In genomic region chr6:49057053-49058021, GRCm38 (mm10) we compare ENCODE assay signal across 8 mouse cellular contexts. TPM values are rescaled to one million over a fixed set of nuclear protein-coding genes. Genes with fewer than 3 reads are reported as not detected.
DNase-seq lines count a peak whose midpoint lies in the region; ATAC-seq and TF ChIP-seq lines count a peak whose summit lies in the region.

No protein-coding gene starts in this region.

- WGBS in forebrain, embryonic 12.5 days, result 41% methylated on average over 8 of the region's 8 CpGs
- 34% methylated on average over 8 of the region's 8 CpGs for WGBS in hindbrain, embryonic 16.5 days
- 37% methylated on average over 8 of the region's 8 CpGs for WGBS in midbrain, postnatal 0 days

- H3K9me3 ChIP-seq in forebrain, embryonic 12.5 days, result peaks cover 3% of the 10 kb centered on the region; the same call in 1 of the 2 replicates
- H3K9me3 ChIP-seq in hindbrain, embryonic 16.5 days (ENCODE audit: control insufficient read depth, low read length), result no peaks in the 10 kb centered on the region
- H3K9me3 ChIP-seq in midbrain, postnatal 0 days (ENCODE audit: low read length), result no peaks in the 10 kb centered on the region

- H3K4me1 ChIP-seq in forebrain, embryonic 12.5 days, result peaks cover 17% of the 10 kb centered on the region
- peaks cover 12% of the 10 kb centered on the region for H3K4me1 ChIP-seq in hindbrain, embryonic 16.5 days (ENCODE audit: control insufficient read depth, insufficient read depth, low read depth, low read length)
- H3K4me1 ChIP-seq in midbrain, postnatal 0 days (ENCODE audit: insufficient read depth, low read length), result peaks cover 5% of the 10 kb centered on the region; the same call in 1 of the 2 replicates

- H3K4me2 ChIP-seq in forebrain, embryonic 12.5 days, result no peak overlapping the region
- no peak overlapping the region for H3K4me2 ChIP-seq in hindbrain, embryonic 16.5 days (ENCODE audit: low read length)
- no peak overlapping the region for H3K4me2 ChIP-seq in midbrain, postnatal 0 days (ENCODE audit: low read depth, low read length, poor library complexity, severe bottlenecking)

- no peaks in the 10 kb centered on the region for H3K36me3 ChIP-seq in forebrain, embryonic 12.5 days (replicated peaks)
- no peaks in the 10 kb centered on the region for H3K36me3 ChIP-seq in hindbrain, embryonic 16.5 days (ENCODE audit: control insufficient read depth, insufficient read depth, low read length)
- H3K36me3 ChIP-seq in midbrain, postnatal 0 days (ENCODE audit: insufficient read depth, low read length), result no peaks in the 10 kb centered on the region

- H3K4me3 ChIP-seq in left cerebral cortex, adult 2 months, result no peak overlapping the region
- no peak overlapping the region for H3K4me3 ChIP-seq in forebrain, embryonic 12.5 days (replicated peaks)
- H3K4me3 ChIP-seq in hindbrain, embryonic 16.5 days (ENCODE audit: low read length), result no peak overlapping the region
- no peak overlapping the region for H3K4me3 ChIP-seq in midbrain, postnatal 0 days (ENCODE audit: low read depth, low read length)

- 0 out of 2 replicates have a peak, but pooled peaks have one; percentile 27 for ATAC-seq in forebrain, embryonic 12.5 days (ENCODE audit: low FRiP score)
- ATAC-seq in hindbrain, embryonic 16.5 days, result peak; percentile 55; the same call in 1 of the 2 replicates
- ATAC-seq in midbrain, postnatal 0 days (ENCODE audit: low FRiP score), result no peak

- no peaks in the 10 kb centered on the region for H3K27me3 ChIP-seq in forebrain, embryonic 12.5 days
- no peaks in the 10 kb centered on the region for H3K27me3 ChIP-seq in hindbrain, embryonic 16.5 days (replicated peaks; ENCODE audit: control insufficient read depth, insufficient read depth, low read length)
- H3K27me3 ChIP-seq in midbrain, postnatal 0 days (ENCODE audit: insufficient read depth, low read length), result no peaks in the 10 kb centered on the region

- H3K9ac ChIP-seq in forebrain, embryonic 12.5 days, result no peak overlapping the region
- no peak overlapping the region for H3K9ac ChIP-seq in hindbrain, embryonic 16.5 days (ENCODE audit: low read depth, low read length)
- H3K9ac ChIP-seq in midbrain, postnatal 0 days (replicated peaks; ENCODE audit: low read length, poor library complexity, severe bottlenecking), result no peak overlapping the region

- H3K27ac ChIP-seq in left cerebral cortex, adult 2 months, result no peak overlapping the region
- H3K27ac ChIP-seq in forebrain, embryonic 12.5 days, result no peak overlapping the region
- H3K27ac ChIP-seq in hindbrain, embryonic 16.5 days (ENCODE audit: low read depth, low read length), result no peak overlapping the region
- H3K27ac ChIP-seq in midbrain, postnatal 0 days (ENCODE audit: low read depth, low read length), result no peak overlapping the region

- peak; percentile 98 for TF ChIP-seq CTCF in left cerebral cortex, adult 2 months (IDR thresholded peaks at IDR 0.05)
- peak; percentile 94 for TF ChIP-seq CTCF in midbrain, postnatal 0 days (IDR thresholded peaks at IDR 0.05)

- peak; percentile 56 to 72 for DNase-seq in left cerebral cortex, adult 2 months (ENCODE audit: extremely low spot score in 1 of 2, low spot score in 2 of 2)
- no peak for DNase-seq in left cerebral cortex, adult 8-10 months (ENCODE audit: low spot score in 2 of 2)
- DNase-seq in c-Kit-positive CD71-negative TER-119-negative erythroid progenitor cells, embryonic 14.5 days (ENCODE audit: low read depth), result peak; percentile 74
- DNase-seq in left cerebral cortex, postnatal 36 days (ENCODE audit: low spot score in 2 of 2), result peak; percentile 47 to 67
- peak; percentile 80 for DNase-seq in midbrain, postnatal 0 days (ENCODE audit: low spot score)
- peak; percentile 48 to 50 for DNase-seq in spleen, postnatal 36 days (ENCODE audit: low spot score in 2 of 2)

- intact Hi-C loops in left cerebral cortex, adult 2 months (cut with DNase I), result loop anchor here (1.0 to 5.0 kb wide), 5 partner anchors 50 to 340 kb away; partner anchors contain the start of gene Stk31
- intact Hi-C loops in left cerebral cortex, postnatal 36 days (cut with DNase I), result loop anchor here (2.0 to 10.0 kb wide), 2 partner anchors 149 to 337 kb away; partner anchors contain the start of gene Stk31

RNA-seq across cellular contexts. Expression of gene Malsu1, which starts 16.3 kb away (rescaled TPM):
- 10 to 100 TPM; 25.9 to 30.6 TPM for total RNA-seq in left cerebral cortex, adult 2 months (2021)
- 10 to 100 TPM; 26.3 to 30.5 (median 28.1) TPM for total RNA-seq in left cerebral cortex, adult 8-10 months (2022)
- 58.7 and 67.8 TPM in 2 replicates for polyA plus RNA-seq in forebrain, embryonic 12.5 days (2016; fragmentation: Nextera tagmentation; extraction: Ambion mirVana)
- 58.3 and 66.8 TPM in 2 replicates for polyA plus RNA-seq in hindbrain, embryonic 16.5 days (2015; fragmentation: Nextera tagmentation; extraction: Ambion mirVana)
- 10 to 100 TPM; 30.4 to 32.0 TPM for total RNA-seq in left cerebral cortex, postnatal 36 days (2021)
- total RNA-seq in midbrain, postnatal 0 days (2014; rRNA removed), result 32.0 and 47.7 TPM in 2 replicates
- polyA plus RNA-seq in midbrain, postnatal 0 days (2015; fragmentation: Nextera tagmentation; extraction: Ambion mirVana), result 90.6 and 92.3 TPM in 2 replicates

RNA-seq across cellular contexts. Expression of gene Gpnmb, which starts 21.0 kb away (rescaled TPM):
- 1 to 10 TPM; 1.3 to 2.5 TPM for total RNA-seq in left cerebral cortex, adult 2 months (2021)
- 10 to 100 TPM in 1 of 4 experiments, 1 to 10 TPM in 3; 2.5 to 25.6 (median 6.0) TPM for total RNA-seq in left cerebral cortex, adult 8-10 months (2022)
- polyA plus RNA-seq in forebrain, embryonic 12.5 days (2016; fragmentation: Nextera tagmentation; extraction: Ambion mirVana), result 0.19 and 0.82 TPM in 2 replicates
- polyA plus RNA-seq in hindbrain, embryonic 16.5 days (2015; fragmentation: Nextera tagmentation; extraction: Ambion mirVana), result 0.23 and 0.51 TPM in 2 replicates
- 1 to 10 TPM; 1.1 to 1.8 TPM for total RNA-seq in left cerebral cortex, postnatal 36 days (2021)
- total RNA-seq in midbrain, postnatal 0 days (2014; rRNA removed), result 0.38 and 1.5 TPM in 2 replicates
- 0.40 and 0.77 TPM in 2 replicates for polyA plus RNA-seq in midbrain, postnatal 0 days (2015; fragmentation: Nextera tagmentation; extraction: Ambion mirVana)

Comparison
In these comparisons a context has a peak if more than half of its experiments do, and no peak if none do; other contexts are left out.
1. DNase-seq: peak in left cerebral cortex, adult 2 months (2 of 2), c-Kit-positive CD71-negative TER-119-negative erythroid progenitor cells, embryonic 14.5 days (single experiment), left cerebral cortex, postnatal 36 days (2 of 2), midbrain, postnatal 0 days (single experiment) and spleen, postnatal 36 days (2 of 2); none in left cerebral cortex, adult 8-10 months (0 of 2).